Mouse (Mus musculus) C2C12 (cell line): ENCODE results near the gene 1700037C18Rik. TPM values are rescaled to one million over a fixed set of nuclear protein-coding genes. Genes with fewer than 3 reads are reported as not detected.

ENCODE experiments used
- H3K27me3 ChIP-seq: one replicate; pipeline ENCODE4 v1.6.1; 2011; ENCODE audit not compliant: control insufficient read depth, insufficient read depth, insufficient read length
- H3K36me3 ChIP-seq: one replicate; pipeline ENCODE4 v1.6.1; 2011; ENCODE audit not compliant: control insufficient read depth, insufficient read depth
- H3K4me3 ChIP-seq: one replicate; pipeline ENCODE4 v1.5.1; 2011; ENCODE audit warnings: mild to moderate bottlenecking, control low read depth; ENCODE audit not compliant: poor library complexity, insufficient read depth, severe bottlenecking
- H3K79me2 ChIP-seq: one replicate; pipeline ENCODE4 v1.6.1; 2011; ENCODE audit not compliant: control insufficient read depth, insufficient read depth
- H3K79me3 ChIP-seq: one replicate; pipeline ENCODE4 v1.6.1; 2011; ENCODE audit warnings: low read depth, control low read depth
- H3ac ChIP-seq: one replicate; pipeline ENCODE3; 2011; ENCODE audit warnings: low read depth; ENCODE audit not compliant: control insufficient read depth, insufficient read length
- CEBPB ChIP-seq: IDR thresholded peaks from one replicate; pipeline ENCODE4 v1.6.1; 2011; ENCODE audit warnings: low read depth, mild to moderate bottlenecking, control low read depth, moderate library complexity
- CTCF ChIP-seq: IDR thresholded peaks from one replicate; pipeline ENCODE4 v1.5.1; 2011; ENCODE audit not compliant: control insufficient read depth, insufficient read depth, insufficient read length
- FOSL1 ChIP-seq: IDR thresholded peaks from one replicate; pipeline ENCODE4 v1.8.0; 2011; ENCODE audit warnings: mild to moderate bottlenecking, low read length; ENCODE audit not compliant: poor library complexity, insufficient read depth, severe bottlenecking
- MAX ChIP-seq: IDR thresholded peaks from one replicate; pipeline ENCODE4 v1.6.1; 2011; ENCODE audit warnings: mild to moderate bottlenecking, control low read depth
- MYOD1 ChIP-seq: IDR thresholded peaks from one replicate; pipeline ENCODE4 v1.6.1; 2011; ENCODE audit warnings: low read depth; ENCODE audit not compliant: control insufficient read depth, insufficient read length
- MYOG ChIP-seq: IDR thresholded peaks from one replicate; pipeline ENCODE4 v1.6.1; 2011; ENCODE audit not compliant: control insufficient read depth, insufficient read length; ENCODE audit errors: extremely low read depth
- USF1 ChIP-seq: IDR thresholded peaks from one replicate; pipeline ENCODE4 v1.6.1; 2011; ENCODE audit warnings: low read depth, mild to moderate bottlenecking, control low read depth, moderate library complexity
- polyA plus RNA-seq: library from polyadenylated mRNA; unstranded; fragments of >200 nt; fragmentation: generic; extraction: Trizol; gene quantifications from one replicate; pipeline ENCODE4 v1.2.1, GENCODE M21; 2012; ENCODE audit warnings: missing spikeins

The 1700037C18Rik gene
- polyA plus RNA-seq, 1 experiment: 5.9 TPM

DNA sequence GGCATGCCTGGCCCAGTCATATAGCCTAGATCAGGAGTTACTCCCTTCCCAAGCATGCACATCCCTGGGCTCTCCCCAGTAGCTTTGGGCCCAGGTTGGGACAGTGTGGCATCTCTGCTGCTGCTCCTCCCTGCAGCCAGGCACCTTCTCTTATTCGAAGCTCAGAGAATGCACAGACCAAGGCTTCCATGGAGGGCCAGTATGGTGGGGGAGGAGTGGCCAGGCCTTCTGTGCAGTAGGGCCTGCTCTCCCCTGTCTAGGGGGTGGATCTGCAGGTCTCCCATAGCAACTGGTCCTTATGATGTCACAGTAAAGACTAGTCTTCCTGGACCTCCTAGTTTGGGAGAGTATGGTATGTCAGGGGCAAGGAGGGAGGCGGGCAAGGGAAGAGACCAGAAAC is 1.0 kb downstream of the 1700037C18Rik start:
- Histone ChIP-seq H3ac (no peak overlapping the region), H3K79me2 (peaks cover 18% of the 10 kb centered on the region), H3K36me3 (peaks cover 30% of the 10 kb centered on the region), H3K4me3 (no peak overlapping the region), H3K79me3 (peaks cover 5% of the 10 kb centered on the region), H3K27me3 (no peaks in the 10 kb centered on the region)
- TF ChIP-seq MYOD1 (no peak), MYOG (no peak), MAX (no peak), USF1 (no peak), CEBPB (no peak), FOSL1 (no peak), CTCF (no peak)

DNA sequence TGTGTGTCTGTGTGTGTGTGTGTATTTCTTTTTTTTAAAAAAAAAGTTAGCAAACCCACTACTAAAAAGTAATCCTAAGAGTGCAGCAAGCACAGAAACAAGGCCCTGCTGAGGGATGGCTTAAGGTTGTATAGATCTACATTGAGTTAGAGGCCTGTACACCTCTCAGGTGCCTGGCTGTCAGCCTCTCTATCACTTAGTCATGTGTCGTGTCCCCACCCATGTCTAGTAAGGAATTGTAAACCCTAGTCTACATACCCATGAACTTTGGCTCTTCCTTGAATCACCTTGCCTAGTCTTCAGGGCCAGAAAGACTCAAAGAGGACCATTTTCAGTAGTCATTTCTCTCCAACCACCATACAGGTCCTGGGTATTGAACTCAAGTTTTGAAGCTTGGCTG is 11.9 kb downstream of the 1700037C18Rik start:
- H3K79me2 ChIP-seq: peaks cover 12% of the 10 kb centered on the region
- no peak overlapping the region for H3ac ChIP-seq
- H3K27me3 ChIP-seq: no peaks in the 10 kb centered on the region
- no peak overlapping the region for H3K4me3 ChIP-seq
- H3K36me3 ChIP-seq: peaks cover 64% of the 10 kb centered on the region
- H3K79me3 ChIP-seq: peaks cover 3% of the 10 kb centered on the region
- TF ChIP-seq MYOD1 (no peak), FOSL1 (no peak), CEBPB (no peak), MAX (no peak), CTCF (no peak), MYOG (no peak), USF1 (no peak)

- Histone ChIP-seq H3K36me3 (peaks cover 59% of the 10 kb centered on the region), H3ac (no peak overlapping the region), H3K27me3 (no peaks in the 10 kb centered on the region), H3K4me3 (no peak overlapping the region), H3K79me2 (peaks cover 17% of the 10 kb centered on the region), H3K79me3 (peaks cover 3% of the 10 kb centered on the region)
- TF ChIP-seq MAX (no peak), MYOG (no peak), USF1 (no peak), CEBPB (no peak), CTCF (no peak), FOSL1 (no peak), MYOD1 (no peak)
Measured at GRCm38 (mm10) chr16:3896046-3896445, 12.4 kb downstream of the 1700037C18Rik start.

GRCm38 (mm10) chr16:3895173-3895792 is 13.2 kb downstream of the 1700037C18Rik start:
- H3K36me3 ChIP-seq: peaks cover 51% of the 10 kb centered on the region
- H3K4me3 ChIP-seq: no peak overlapping the region
- H3ac ChIP-seq: no peak overlapping the region
- H3K79me3 ChIP-seq: peaks cover 9% of the 10 kb centered on the region
- peaks cover 25% of the 10 kb centered on the region for H3K79me2 ChIP-seq
- no peak for TF ChIP-seq USF1
- no peaks in the 10 kb centered on the region for H3K27me3 ChIP-seq

DNA sequence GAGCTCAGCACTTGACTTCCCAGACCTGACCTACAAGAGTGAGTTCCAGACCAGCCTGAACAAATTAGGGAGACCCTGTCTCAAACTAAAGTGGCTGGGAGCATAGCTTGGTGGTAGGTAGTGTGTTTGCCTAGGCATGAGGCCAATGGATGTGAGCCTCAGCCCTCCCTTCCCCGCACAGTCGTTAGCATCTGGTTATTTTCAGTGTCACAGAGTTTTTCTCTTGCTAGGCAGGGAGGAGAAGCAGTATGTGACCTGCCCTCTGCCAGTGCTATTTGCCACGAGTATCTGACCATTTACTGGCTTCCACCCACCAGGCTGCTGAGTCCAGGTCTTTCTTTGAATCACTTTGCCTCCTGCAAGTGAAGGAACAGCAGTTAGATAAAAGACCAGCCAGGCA is 14.8 kb downstream of the 1700037C18Rik start:
- TF ChIP-seq MAX (no peak), CTCF (no peak), FOSL1 (no peak), USF1 (no peak), MYOG (no peak), MYOD1 (no peak), CEBPB (no peak)
- no peak overlapping the region for H3ac ChIP-seq
- peaks cover 12% of the 10 kb centered on the region for H3K79me3 ChIP-seq
- H3K4me3 ChIP-seq: no peak overlapping the region
- H3K36me3 ChIP-seq: peaks cover 37% of the 10 kb centered on the region
- H3K79me2 ChIP-seq: peaks cover 38% of the 10 kb centered on the region
- no peaks in the 10 kb centered on the region for H3K27me3 ChIP-seq

DNA sequence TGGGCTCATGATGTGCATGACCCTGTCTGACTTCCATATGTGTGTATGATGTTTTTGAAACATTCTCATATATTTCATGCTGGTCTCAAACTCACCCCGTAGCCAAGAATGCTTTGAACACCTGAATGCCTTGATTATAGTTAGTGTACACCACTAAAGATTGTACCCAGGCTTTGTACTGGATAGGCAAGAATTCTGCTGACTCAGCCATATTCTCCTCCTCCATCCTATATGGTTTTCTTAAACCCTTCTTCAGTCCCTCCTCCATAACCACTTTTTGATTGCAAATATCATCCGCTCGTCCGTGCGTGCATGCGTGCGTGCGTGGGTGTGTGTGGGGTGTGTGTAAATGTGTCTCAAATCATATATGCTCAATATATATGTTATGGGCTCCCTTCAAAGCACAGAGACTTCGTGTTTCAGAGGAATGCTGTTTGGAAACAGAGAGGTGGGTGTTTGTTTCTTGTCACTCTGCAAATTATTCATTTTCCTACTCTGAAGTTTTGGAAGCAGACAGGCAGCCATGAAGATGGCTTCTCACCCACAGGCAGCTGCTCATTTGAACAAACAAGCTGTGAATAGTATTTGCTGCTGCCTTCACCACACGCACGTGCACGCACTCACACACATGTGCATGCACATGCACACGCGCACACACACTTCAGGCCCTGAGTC is 16.7 kb downstream of the 1700037C18Rik start:
- TF ChIP-seq FOSL1 (no peak), MAX (no peak), CEBPB (no peak), CTCF (no peak), MYOD1 (no peak)

More for the DNA sequence above, 16.7 kb downstream of the 1700037C18Rik start:
- Histone ChIP-seq H3K79me3 (peaks cover 26% of the 10 kb centered on the region), H3ac (no peak overlapping the region), H3K79me2 (peaks cover 58% of the 10 kb centered on the region), H3K27me3 (no peaks in the 10 kb centered on the region), H3K36me3 (peaks cover 23% of the 10 kb centered on the region), H3K4me3 (no peak overlapping the region)
